Mouse (Mus musculus) heart, embryonic 10.5 days (tissue): ENCODE measurements around the gene Tmem213. TPM values are rescaled to one million over a fixed set of nuclear protein-coding genes. Genes with fewer than 3 reads are reported as not detected.

Experiments
- DNase-seq: peaks from one replicate; pipeline ENCODE4 v3.0.0-alpha.2; 2017; ENCODE audit warnings: low spot score
- H3K27ac ChIP-seq: fragments of 300-500 bp; sonication (generic); 2 replicates; pipeline ENCODE4 v1.5.1; 2016; ENCODE audit warnings: mild to moderate bottlenecking
- H3K27me3 ChIP-seq: fragments of 300-500 bp; sonication (generic); 2 replicates; pipeline ENCODE4 v1.6.1; 2016; ENCODE audit warnings: mild to moderate bottlenecking; ENCODE audit not compliant: poor library complexity, insufficient read depth, severe bottlenecking
- H3K36me3 ChIP-seq: fragments of 300-500 bp; sonication (generic); 2 replicates; pipeline ENCODE4 v1.6.1; 2016; ENCODE audit warnings: mild to moderate bottlenecking, moderate library complexity
- H3K4me1 ChIP-seq: fragments of 300-500 bp; sonication (generic); 2 replicates; pipeline ENCODE4 v1.6.1; 2016; ENCODE audit warnings: mild to moderate bottlenecking
- H3K4me3 ChIP-seq: fragments of 300-500 bp; sonication (generic); 2 replicates; pipeline ENCODE4 v1.5.1; 2016; ENCODE audit warnings: mild to moderate bottlenecking, moderate library complexity
- H3K9me3 ChIP-seq: fragments of 300-500 bp; sonication (generic); 2 replicates; pipeline ENCODE4 v1.6.1; 2016; ENCODE audit warnings: mild to moderate bottlenecking, moderate library complexity
- WGBS: fragments of 180-500 bp; shearing (Covaris S2); methylation state at CpG from one replicate; pipeline ENCODE4 v1.1.7; 2016; 5-methylcytosine and 5-hydroxymethylcytosine counted together
- polyA plus RNA-seq: library from polyadenylated mRNA; unstranded; fragments of >200 nt; fragmentation: Nextera tagmentation; extraction: Ambion mirVana; gene quantifications from 2 replicates; pipeline ENCODE4 v1.2.1, GENCODE M21; 2016

The Tmem213 gene
- polyA plus RNA-seq, 1 experiment from 2014 or later, result not detected

- Histone ChIP-seq H3K4me3 (no peak overlapping the region), H3K4me1 (peaks cover 22% of the 10 kb centered on the region; the same call in 1 of the 2 replicates), H3K9me3 (no peaks in the 10 kb centered on the region), H3K27ac (no peak overlapping the region), H3K36me3 (0 out of 2 replicates have a peak, but pooled peaks cover 14% of the 10 kb centered on the region), H3K27me3 (no peaks in the 10 kb centered on the region)
- 67% methylated on average over 6 of the region's 6 CpGs for WGBS
- no peak for DNase-seq
Measured at GRCm38 (mm10) chr6:38122791-38123190, 13.7 kb downstream of the Tmem213 start.

DNA sequence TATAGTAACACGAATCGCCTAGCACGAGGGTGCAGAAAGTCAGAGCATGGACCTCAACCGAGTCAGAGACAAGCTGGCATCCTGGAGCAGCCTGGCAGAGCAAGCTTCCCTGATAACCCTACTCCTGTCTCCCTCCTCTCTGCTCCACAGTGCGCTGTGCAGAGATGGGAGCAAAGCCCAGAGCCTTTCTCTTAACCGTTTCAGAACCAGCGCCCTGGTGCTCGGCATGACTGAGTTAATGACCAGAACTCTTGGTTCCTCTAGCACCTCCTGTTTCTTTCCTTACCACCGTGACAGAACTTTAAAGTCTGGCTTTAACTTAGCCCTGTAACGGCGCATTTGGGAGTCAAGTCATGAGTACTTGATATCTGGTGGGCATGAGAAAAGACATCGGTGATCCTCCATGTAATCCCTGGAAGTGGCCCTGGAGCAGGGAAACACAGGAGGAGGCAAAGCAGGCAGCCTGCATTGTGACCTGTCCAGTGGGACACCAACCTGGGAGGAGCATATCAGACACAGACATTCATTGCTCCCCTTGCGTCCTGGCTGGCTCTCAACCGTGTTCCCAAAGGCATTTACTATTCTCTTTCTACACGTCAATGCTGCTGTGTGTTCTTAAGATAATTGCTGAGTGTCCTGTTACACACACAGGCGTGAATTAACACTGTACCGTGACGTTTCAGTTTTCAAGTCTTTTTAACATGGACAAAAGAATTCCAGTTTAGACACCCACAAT lies 14.6 kb downstream of the Tmem213 start:
- Histone ChIP-seq H3K4me1 (peaks cover 25% of the 10 kb centered on the region; the same call in 1 of the 2 replicates), H3K27me3 (no peaks in the 10 kb centered on the region), H3K9me3 (no peaks in the 10 kb centered on the region), H3K36me3 (peaks cover 23% of the 10 kb centered on the region), H3K4me3 (no peak overlapping the region), H3K27ac (peak overlapping the region; percentile 36; the same call in 1 of the 2 replicates)
- WGBS, result 82% methylated on average over 18 of the region's 18 CpGs
- no peak for DNase-seq

DNA sequence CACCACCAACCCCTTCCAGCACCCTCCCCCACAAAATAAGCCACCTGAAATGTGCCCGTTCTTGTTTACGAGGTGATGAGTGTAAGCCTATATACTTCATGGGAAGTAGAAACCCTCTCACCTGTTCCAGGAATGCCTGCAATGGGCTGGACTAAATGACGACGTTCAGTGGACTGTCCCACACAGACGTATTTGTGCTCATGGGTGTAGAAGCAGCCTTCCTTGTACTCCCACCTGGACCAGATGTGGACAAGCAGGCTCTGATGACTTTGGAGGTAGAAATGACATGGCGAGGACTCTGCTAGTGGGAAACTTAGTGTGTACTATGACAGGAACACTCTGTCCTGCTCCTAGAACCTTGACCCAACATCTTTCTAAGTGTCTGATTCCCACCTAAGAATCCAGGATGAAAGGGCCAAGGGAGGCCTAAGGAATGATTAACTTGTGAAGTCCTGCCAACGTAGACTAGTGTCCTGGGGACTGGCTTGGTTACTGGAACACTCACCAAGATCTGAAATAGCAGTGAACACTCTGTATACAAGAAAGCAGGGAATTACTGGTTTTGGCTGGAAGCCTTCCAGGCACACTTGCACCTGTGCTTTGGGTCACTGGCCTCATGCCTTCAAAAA lies 15.3 kb downstream of the Tmem213 start, which contains the start of gene Atp6v0a4:
Gene Atp6v0a4, minus strand, starts transcription at position 380 of the 629 bp plus-strand sequence.
- no peak for DNase-seq
- Histone ChIP-seq H3K4me3 (no peak within 1 kb of the TSS), H3K27me3 (no peaks in the 10 kb centered on the region), H3K9me3 (no peaks in the 10 kb centered on the region), H3K4me1 (peaks cover 25% of the 10 kb centered on the region; the same call in 1 of the 2 replicates), H3K27ac (peak within 1 kb of the TSS; percentile 36; the same call in 1 of the 2 replicates), H3K36me3 (peaks cover 25% of the 10 kb centered on the region)
- WGBS, result 86% methylated on average over 7 of the region's 7 CpGs

DNA sequence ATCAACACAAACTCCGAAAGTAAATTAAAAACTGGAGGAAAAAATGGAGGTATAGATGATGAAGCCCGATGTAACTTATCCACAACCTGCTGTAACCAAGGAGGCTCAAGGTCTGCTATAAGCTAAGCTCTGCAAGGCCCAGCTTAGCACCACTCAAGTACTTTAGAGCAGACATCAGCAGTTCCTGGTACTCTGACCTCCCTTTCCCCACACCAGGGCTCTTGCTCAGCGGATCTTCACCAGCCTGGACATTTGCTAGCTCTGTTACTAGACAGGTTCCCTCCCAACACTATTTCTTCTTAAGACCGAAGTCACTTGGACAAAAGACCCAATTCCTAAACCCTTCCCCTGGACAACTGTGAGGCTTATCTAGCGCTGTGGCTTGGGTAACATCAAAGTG lies 15.8 kb downstream of the Tmem213 start:
- no peak for DNase-seq
- WGBS, result 92% methylated on average over 5 of the region's 5 CpGs
- Histone ChIP-seq H3K36me3 (peaks cover 29% of the 10 kb centered on the region), H3K27ac (no peak overlapping the region), H3K27me3 (no peaks in the 10 kb centered on the region), H3K4me1 (peaks cover 25% of the 10 kb centered on the region; the same call in 1 of the 2 replicates), H3K9me3 (peaks cover 1% of the 10 kb centered on the region; the same call in 1 of the 2 replicates), H3K4me3 (no peak overlapping the region)

DNA sequence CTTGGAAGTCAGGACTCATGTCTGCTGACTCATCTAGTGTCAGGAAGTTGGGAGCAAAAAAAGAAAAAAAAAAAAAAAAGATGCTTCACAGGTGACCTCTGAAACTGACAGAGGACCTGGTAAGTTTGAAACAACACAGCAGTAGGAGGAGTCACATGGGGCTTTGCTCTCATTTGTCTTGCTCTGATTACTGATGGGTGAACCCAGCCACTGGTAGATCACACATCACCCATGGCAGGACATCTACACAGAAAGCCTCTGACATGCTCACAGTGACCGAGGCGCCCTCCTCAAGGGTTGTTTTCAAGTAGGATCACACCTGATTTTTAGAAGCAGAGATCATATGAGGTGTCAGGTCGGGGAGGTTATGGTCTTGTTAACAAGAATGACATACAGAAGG lies 16.4 kb downstream of the Tmem213 start:
- Histone ChIP-seq H3K27ac (no peak overlapping the region), H3K4me1 (peaks cover 25% of the 10 kb centered on the region; the same call in 1 of the 2 replicates), H3K27me3 (no peaks in the 10 kb centered on the region), H3K9me3 (peaks cover 3% of the 10 kb centered on the region; the same call in 1 of the 2 replicates), H3K4me3 (no peak overlapping the region), H3K36me3 (peaks cover 34% of the 10 kb centered on the region)
- no peak for DNase-seq
- 89% methylated on average over 3 of the region's 3 CpGs for WGBS

- WGBS, result 85% methylated on average over 14 of the region's 14 CpGs
- H3K4me1 ChIP-seq, result peaks cover 11% of the 10 kb centered on the region; the same call in 1 of the 2 replicates
- no peak overlapping the region for H3K27ac ChIP-seq
- H3K36me3 ChIP-seq, result peaks cover 39% of the 10 kb centered on the region
- no peak overlapping the region for H3K4me3 ChIP-seq
- no peaks in the 10 kb centered on the region for H3K27me3 ChIP-seq
- peaks cover 3% of the 10 kb centered on the region; the same call in 1 of the 2 replicates for H3K9me3 ChIP-seq
- DNase-seq, result no peak
Measured at GRCm38 (mm10) chr6:38128115-38128514, 19.1 kb downstream of the Tmem213 start.

- H3K27me3 ChIP-seq, result no peaks in the 10 kb centered on the region
- H3K4me3 ChIP-seq, result no peak overlapping the region
- DNase-seq, result no peak
- peaks cover 3% of the 10 kb centered on the region; the same call in 1 of the 2 replicates for H3K9me3 ChIP-seq
- H3K4me1 ChIP-seq, result 0 out of 2 replicates have a peak, but pooled peaks cover 2% of the 10 kb centered on the region
- WGBS, result 95% methylated on average over 5 of the region's 5 CpGs
- peaks cover 38% of the 10 kb centered on the region for H3K36me3 ChIP-seq
- no peak overlapping the region for H3K27ac ChIP-seq
Measured at GRCm38 (mm10) chr6:38129883-38130282, 20.8 kb downstream of the Tmem213 start.

- peaks cover 3% of the 10 kb centered on the region; the same call in 1 of the 2 replicates for H3K9me3 ChIP-seq
- H3K27me3 ChIP-seq, result no peaks in the 10 kb centered on the region
- H3K4me3 ChIP-seq, result no peak overlapping the region
- 0 out of 2 replicates have a peak, but pooled peaks cover 2% of the 10 kb centered on the region for H3K4me1 ChIP-seq
- H3K27ac ChIP-seq, result no peak overlapping the region
- H3K36me3 ChIP-seq, result peaks cover 48% of the 10 kb centered on the region
- 77% methylated on average over 4 of the region's 4 CpGs for WGBS
- no peak for DNase-seq
Measured at GRCm38 (mm10) chr6:38131801-38132231, 22.8 kb downstream of the Tmem213 start.

DNA sequence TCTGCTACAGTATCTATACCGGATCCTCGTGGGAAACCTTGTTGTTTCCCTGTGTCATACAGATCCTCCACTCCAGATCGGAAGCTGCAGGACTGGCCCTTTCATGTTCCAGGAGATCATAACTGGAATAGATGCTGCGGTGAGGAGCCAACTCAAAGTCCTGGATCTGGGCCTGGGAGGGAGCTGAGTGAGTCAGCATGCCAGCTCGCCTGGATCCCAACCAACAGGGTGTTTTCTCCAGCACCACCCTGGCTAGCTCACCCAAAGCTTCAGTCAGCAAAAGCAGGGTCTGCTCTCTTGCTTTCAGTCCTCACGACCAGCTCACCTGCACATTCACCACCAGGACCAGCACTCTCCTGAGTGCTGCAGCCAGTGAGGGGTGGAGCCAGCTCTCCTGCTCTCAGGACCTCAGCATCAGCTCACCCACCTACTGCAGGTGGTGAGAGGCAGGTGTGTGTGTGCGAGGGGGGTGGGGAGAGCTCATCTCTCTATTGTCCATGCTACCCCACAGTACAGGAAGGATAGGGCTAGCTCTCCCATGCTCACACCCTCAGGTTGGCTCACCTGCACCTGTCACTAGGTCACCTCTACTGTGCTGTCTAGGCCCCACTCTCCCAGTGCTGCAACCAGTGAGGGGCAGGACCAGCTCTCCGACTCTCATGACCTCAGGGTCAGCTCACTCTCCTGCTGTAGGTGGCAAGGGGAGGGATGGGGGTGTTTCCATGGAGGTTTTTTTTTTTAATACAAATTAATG lies 25.9 kb downstream of the Tmem213 start:
- H3K27me3 ChIP-seq, result no peaks in the 10 kb centered on the region
- 80% methylated on average over 8 of the region's 8 CpGs for WGBS
- peaks cover 28% of the 10 kb centered on the region for H3K36me3 ChIP-seq
- no peak overlapping the region for H3K27ac ChIP-seq
- no peaks in the 10 kb centered on the region for H3K4me1 ChIP-seq
- H3K9me3 ChIP-seq, result peaks cover 1% of the 10 kb centered on the region; the same call in 1 of the 2 replicates
- DNase-seq, result no peak
- no peak overlapping the region for H3K4me3 ChIP-seq

DNA sequence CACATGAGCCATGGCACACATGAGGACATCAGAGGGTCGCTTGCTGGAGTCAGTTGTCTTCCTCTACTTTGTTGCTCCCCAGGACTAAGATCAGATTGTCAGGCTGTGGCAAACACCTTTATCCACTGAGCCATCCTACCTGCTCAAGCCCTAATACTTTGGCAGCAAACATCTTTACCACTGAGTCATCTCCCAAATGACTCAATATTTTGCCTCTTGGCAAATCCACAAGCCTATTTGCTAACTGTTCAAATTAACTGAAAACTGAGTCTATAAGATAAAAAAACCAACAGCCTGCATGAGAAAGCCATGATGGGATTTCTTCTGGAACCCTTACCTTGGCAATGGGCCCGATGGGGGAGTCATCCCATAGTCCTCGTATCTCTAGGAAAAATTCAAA lies 30.0 kb downstream of the Tmem213 start:
- Histone ChIP-seq H3K4me1 (no peaks in the 10 kb centered on the region), H3K36me3 (peaks cover 23% of the 10 kb centered on the region), H3K27me3 (no peaks in the 10 kb centered on the region), H3K27ac (no peak overlapping the region), H3K4me3 (no peak overlapping the region), H3K9me3 (no peaks in the 10 kb centered on the region)
- WGBS, result 94% methylated on average over 3 of the region's 3 CpGs
- no peak for DNase-seq

GRCm38 (mm10) chr6:38140402-38140801 lies 31.3 kb downstream of the Tmem213 start:
- Histone ChIP-seq H3K4me1 (0 out of 2 replicates have a peak, but pooled peaks cover 3% of the 10 kb centered on the region), H3K36me3 (peaks cover 14% of the 10 kb centered on the region), H3K27ac (no peak overlapping the region), H3K9me3 (no peaks in the 10 kb centered on the region), H3K27me3 (no peaks in the 10 kb centered on the region), H3K4me3 (no peak overlapping the region)
- 87% methylated on average over 9 of the region's 9 CpGs for WGBS
- DNase-seq, result no peak

GRCm38 (mm10) chr6:38144161-38144998 lies 35.3 kb downstream of the Tmem213 start:
- Histone ChIP-seq H3K36me3 (peaks cover 23% of the 10 kb centered on the region), H3K27ac (no peak overlapping the region), H3K4me3 (no peak overlapping the region), H3K27me3 (no peaks in the 10 kb centered on the region), H3K9me3 (no peaks in the 10 kb centered on the region), H3K4me1 (peaks cover 21% of the 10 kb centered on the region)
- 62% methylated on average over 9 of the region's 9 CpGs for WGBS
- no peak for DNase-seq
